Mouse (Mus musculus) mesoderm, embryonic 11.5 days (tissue): Measurements from ENCODE around the gene Map4.
A peak's percentile ranks its signal among the peaks of the same experiment; 100 is the strongest.
"Not testable (repeated sequence)": the region's sequence is repeated elsewhere in the genome, so short reads cannot be mapped to it uniquely, and the experiment has no call there.

ENCODE experiments used
- DNase-seq: peaks from one replicate; pipeline ENCODE4 v3.0.0-alpha.2; 2012; ENCODE audit warnings: low read depth, low spot score

Gene Map4

GRCm38 (mm10) chr9:110062861-110063260 lies 131.6 kb downstream of the Map4 start:
- DNase-seq, result no peak

GRCm38 (mm10) chr9:110064641-110065040 lies 133.4 kb downstream of the Map4 start:
- no peak for DNase-seq

DNA sequence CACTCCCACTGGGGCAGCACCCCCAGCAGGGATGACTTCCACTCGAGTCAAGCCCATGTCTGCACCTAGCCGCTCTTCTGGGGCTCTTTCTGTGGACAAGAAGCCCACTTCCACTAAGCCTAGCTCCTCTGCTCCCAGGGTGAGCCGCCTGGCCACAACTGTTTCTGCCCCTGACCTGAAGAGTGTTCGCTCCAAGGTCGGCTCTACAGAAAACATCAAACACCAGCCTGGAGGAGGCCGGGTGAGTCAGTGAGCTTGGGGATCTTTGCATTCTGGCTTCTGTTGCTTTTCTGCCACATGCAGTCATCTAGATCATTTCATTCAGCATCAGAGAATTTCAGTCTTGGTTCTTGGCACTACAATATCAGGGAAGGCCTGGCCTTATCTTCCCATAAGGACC lies 137.5 kb downstream of the Map4 start:
- DNase-seq, result no peak

DNA sequence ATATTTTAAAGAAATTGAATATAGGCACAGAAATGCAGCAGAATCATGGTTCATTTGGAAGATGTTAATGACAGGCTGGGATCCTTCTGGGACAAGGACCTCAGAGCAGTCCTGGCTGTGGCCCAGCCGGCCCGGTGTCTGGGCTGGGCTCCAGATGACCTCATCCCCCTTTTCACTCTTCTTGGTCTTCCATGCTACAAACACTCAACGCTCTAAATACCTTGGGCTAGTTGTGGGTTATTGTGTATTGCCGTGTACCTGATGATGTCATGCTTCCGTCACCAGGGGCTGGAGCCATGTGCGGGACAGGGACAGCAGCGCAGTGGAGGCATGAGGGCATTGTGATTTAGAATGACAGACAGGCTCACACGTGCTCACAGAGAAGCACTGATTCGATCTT lies 139.1 kb downstream of the Map4 start:
- no peak for DNase-seq

DNA sequence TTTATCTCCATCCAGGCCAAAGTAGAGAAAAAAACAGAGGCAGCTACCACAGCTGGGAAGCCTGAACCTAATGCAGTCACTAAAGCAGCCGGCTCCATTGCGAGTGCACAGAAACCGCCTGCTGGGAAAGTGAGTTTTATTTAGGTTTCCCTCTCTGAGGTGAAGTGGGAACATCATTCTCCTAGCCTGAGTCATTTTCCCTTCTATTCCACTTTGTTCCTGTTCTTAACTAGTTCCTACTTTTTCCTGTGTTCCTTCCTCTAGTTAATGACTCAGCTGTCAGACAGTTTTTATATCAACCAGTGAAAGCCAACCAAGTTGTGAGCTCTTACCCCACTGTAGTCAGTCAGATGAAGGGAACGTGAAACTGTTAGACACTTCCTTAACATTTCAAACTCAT lies 139.8 kb downstream of the Map4 start:
- DNase-seq, result no peak

- peak; percentile 80 for DNase-seq
Measured at GRCm38 (mm10) chr9:110071843-110072242, 140.6 kb downstream of the Map4 start.

GRCm38 (mm10) chr9:110076468-110076867 lies 145.2 kb downstream of the Map4 start:
- DNase-seq, result not testable (repeated sequence)

- DNase-seq, result no peak
Measured at GRCm38 (mm10) chr9:110081066-110081465, 149.8 kb downstream of the Map4 start.

- DNase-seq, result no peak
Measured at GRCm38 (mm10) chr9:110084201-110084964, 153.1 kb downstream of the Map4 start.

DNA sequence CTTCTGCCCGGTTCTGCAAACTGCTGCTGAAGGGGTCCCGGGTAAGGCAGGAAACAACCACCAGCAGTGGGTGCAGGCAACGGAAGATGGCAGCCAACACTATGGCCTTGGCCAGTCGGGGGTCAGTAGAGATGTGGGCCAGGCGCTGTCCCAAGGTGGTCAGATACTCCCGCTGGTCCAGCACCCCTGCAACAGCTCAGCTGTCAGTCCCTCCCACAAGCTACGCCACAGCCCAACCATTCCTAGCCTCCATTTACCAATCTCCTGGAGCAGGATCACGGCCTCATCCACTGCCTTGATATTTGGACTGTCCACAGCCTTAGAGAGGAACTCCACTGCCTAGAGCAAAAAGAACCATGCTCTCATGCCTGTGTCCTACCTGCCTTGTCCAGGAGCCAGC lies 154.4 kb downstream of the Map4 start:
- DNase-seq, result no peak

DNA sequence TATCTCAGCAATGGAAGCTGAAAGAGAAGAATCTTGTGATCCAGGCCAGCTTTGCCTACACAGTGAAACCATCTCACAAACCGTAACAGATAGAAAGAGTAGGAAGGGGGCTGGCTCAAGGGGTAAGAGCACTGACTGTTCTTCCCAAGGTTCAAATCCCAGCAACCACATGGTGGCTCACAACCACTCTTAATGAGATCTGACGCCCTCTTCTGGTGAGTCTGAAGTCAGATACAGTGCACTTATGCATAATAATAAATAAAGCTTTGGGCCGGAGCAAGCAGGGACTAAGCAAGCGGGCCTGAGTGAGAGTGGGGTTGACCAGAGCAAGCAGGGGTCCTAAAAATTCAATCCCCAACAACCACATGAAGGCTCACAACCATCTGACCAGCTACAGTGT lies 162.0 kb downstream of the Map4 start:
- no peak for DNase-seq

DNA sequence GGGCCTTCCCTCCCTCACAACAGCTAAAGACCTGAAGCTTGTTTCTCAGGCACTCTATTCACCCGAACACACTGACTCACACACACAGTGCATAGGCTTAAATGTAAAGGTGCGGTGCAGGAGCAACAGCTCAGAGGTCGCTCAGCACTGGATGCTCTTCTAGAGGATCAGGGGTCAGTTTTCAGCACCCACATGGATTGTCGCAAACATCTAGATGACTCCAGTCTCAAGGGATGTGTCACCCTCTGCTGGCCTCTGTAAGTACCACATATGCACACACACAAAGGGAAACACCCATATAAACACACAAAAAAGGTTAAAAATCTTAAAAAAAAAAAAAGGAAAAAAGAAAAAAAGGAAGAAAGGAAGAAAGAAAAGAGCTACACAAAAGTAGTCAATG lies 163.5 kb downstream of the Map4 start:
- DNase-seq, result no peak

- DNase-seq, result no peak
Measured at GRCm38 (mm10) chr9:110097791-110098190, 166.5 kb downstream of the Map4 start.

DNA sequence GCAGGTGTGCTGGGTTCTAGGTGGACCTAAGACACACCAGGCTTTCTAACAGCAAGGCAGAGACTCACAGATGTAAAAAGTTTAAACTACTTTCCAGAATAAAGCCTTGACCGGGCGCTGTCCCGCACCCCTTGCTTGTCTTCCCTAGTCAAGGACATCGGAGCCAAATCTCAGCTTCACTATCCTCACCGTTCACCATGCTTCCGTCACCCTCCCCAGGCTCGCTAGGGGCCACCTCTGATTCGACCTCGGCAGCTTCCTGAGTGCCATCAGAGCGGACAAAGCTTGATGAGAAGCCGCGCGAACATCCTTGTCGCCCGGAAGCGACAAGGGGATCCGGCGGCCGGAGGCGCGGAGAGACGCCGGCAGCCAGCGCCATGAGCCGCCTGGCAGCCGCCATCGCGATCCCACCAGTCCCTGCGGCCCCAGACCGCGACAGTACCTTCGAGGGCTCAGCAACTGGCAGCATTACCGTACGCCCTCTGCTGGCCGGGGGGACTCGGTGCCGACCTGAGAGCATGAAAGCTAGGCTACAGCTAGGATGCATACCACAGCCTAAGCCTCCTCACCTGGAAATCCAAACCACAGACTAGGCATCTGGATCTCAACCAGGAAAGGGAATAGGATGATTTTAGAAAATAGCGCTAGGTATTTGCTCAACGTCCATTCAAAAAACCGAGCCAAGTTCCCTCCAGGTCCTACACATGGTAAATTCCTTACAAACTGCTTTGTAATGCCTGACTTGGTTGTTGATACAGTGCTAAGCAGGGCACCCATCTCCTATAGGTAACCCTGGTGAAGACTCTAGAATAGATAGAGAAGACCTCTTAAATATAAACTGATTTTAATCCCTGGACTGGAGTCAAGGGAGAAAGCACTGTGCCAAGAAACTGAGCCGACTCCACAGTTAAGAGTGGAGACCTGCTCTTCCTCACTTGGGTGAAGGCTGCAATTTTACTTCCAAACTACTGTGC lies 169.7 kb downstream of the Map4 start:
- DNase-seq, result peak; percentile 91

- peak; percentile 40 for DNase-seq
Measured at GRCm38 (mm10) chr9:110116353-110116976, 185.2 kb downstream of the Map4 start.

GRCm38 (mm10) chr9:110116977-110117778 lies 185.9 kb downstream of the Map4 start, which contains the start of gene Smarcc1:
Smarcc1 (plus strand) TSS chr9:110117708.
- DNase-seq, result peak; percentile 90

DNA sequence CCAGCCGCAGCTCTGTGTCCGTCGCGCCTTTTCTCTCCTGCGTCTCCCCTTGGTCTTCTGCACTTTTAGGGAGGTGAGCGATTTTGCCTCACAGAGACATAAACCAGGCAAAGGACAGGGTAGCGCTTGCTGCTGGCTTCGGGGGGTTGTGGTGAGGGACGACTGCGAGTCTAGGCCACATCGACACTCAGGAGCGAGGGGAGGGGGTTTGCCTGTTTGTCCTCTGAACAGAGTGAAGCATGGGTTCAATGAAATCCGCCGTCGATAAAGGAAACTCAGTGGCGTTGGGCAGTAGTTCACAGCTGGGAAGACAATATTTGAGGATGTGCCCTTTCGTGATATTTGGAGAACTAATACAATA lies 186.5 kb downstream of the Map4 start, which contains the start of gene Dhx30:
TSS of gene Dhx30 (minus strand) at position 52 of the 361 bp plus-strand sequence.
- DNase-seq, result no peak

- no peak for DNase-seq
Measured at GRCm38 (mm10) chr9:110118249-110118648, 187.0 kb downstream of the Map4 start.

- no peak for DNase-seq
Measured at GRCm38 (mm10) chr9:110121424-110121823, 190.2 kb downstream of the Map4 start.

DNA sequence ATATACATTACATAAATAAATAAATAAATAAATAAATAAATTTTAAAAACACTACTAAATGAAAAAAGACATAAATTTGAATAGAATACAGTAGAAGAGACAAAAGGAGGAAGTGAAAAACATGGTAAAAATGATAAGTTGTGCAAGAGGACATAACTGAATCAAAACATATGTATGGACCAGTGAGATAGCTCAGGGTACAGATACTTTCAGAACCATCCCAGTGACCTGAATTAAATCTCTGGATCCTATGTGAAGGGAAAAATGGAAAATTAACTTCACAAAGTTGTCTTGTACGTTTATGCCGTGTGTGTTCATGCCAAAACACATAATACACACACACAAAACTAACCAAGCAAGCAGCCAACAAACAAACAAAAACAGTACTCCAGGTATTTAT lies 192.1 kb downstream of the Map4 start:
- no peak for DNase-seq

GRCm38 (mm10) chr9:110124008-110124540 lies 192.8 kb downstream of the Map4 start:
- not testable (repeated sequence) for DNase-seq
